Mouse (Mus musculus) thymus, postnatal 0 days (tissue): ENCODE data around the gene Slc30a9. TPM values are rescaled to one million over a fixed set of nuclear protein-coding genes. Genes with fewer than 3 reads are reported as not detected.

Experiments used
- polyA plus RNA-seq: library from polyadenylated mRNA; unstranded; fragments of >200 nt; fragmentation: Nextera tagmentation; extraction: Ambion mirVana; gene quantifications from 2 replicates; pipeline ENCODE4 v1.2.1, GENCODE M21; 2015

The Slc30a9 gene
- polyA plus RNA-seq, 1 experiment from 2014 or later, result 72.5 TPM

Other genes with a start within 250 kb of the Slc30a9 start
- not detected in 2 replicates for gene Phox2b, start 207.7 kb upstream of the Slc30a9 start, polyA plus RNA-seq
- gene Tmem33, start 46.4 kb upstream of the Slc30a9 start, polyA plus RNA-seq, result 87.8 and 95.6 TPM in 2 replicates
- 0.67 and 0.92 TPM in 2 replicates for gene Bend4, start 121.4 kb downstream of the Slc30a9 start, polyA plus RNA-seq